Mouse (Mus musculus) intestine, postnatal 0 days (tissue): ENCODE data around the gene Mogs. TPM values are rescaled to one million over a fixed set of nuclear protein-coding genes. Genes with fewer than 3 reads are reported as not detected.

Experiments used
- ATAC-seq: fragments of 200-750 bp; cut with Nextera tagmentation; 2 replicates; pipeline ENCODE4 v1.8.0; 2017; ENCODE audit warnings: mild to moderate bottlenecking, moderate TSS enrichment, moderate library complexity
- H3K27ac ChIP-seq: fragments of 300-500 bp; sonication (generic); 2 replicates; pipeline ENCODE4 v1.5.1; 2014; ENCODE audit warnings: mild to moderate bottlenecking, low read depth, low read length, moderate library complexity
- H3K27me3 ChIP-seq: fragments of 300-500 bp; sonication (generic); replicated peaks from 2 replicates; pipeline ENCODE4 v1.6.1; 2014; ENCODE audit warnings: low read length, mixed read lengths; ENCODE audit not compliant: control insufficient read depth, insufficient read depth
- H3K36me3 ChIP-seq: fragments of 300-500 bp; sonication (generic); 2 replicates; pipeline ENCODE4 v1.6.1; 2014; ENCODE audit warnings: mild to moderate bottlenecking, moderate library complexity; ENCODE audit not compliant: control insufficient read depth, insufficient read depth
- H3K4me1 ChIP-seq: fragments of 300-500 bp; sonication (generic); replicated peaks from 2 replicates; pipeline ENCODE4 v1.6.1; 2014; ENCODE audit warnings: antibody characterized with exemption, low read length, mixed read lengths; ENCODE audit not compliant: control insufficient read depth, insufficient read depth
- H3K4me2 ChIP-seq: fragments of 300-500 bp; sonication (generic); replicated peaks from 2 replicates; pipeline ENCODE4 v1.6.1; 2014; ENCODE audit warnings: low read depth, mild to moderate bottlenecking, moderate library complexity
- H3K4me3 ChIP-seq: fragments of 300-500 bp; sonication (generic); 2 replicates; pipeline ENCODE4 v1.5.1; 2014; ENCODE audit warnings: low read depth, low read length
- H3K9ac ChIP-seq: fragments of 300-500 bp; sonication (generic); 2 replicates; pipeline ENCODE4 v1.6.1; 2014; ENCODE audit warnings: mild to moderate bottlenecking, low read depth, low read length
- H3K9me3 ChIP-seq: fragments of 300-500 bp; sonication (generic); 2 replicates; pipeline ENCODE4 v1.6.1; 2016; ENCODE audit warnings: mixed run types; ENCODE audit not compliant: control insufficient read depth
- CTCF ChIP-seq: sonication (generic); IDR thresholded peaks from 2 replicates; pipeline ENCODE4 v1.5.1; 2016; ENCODE audit warnings: low read depth, mild to moderate bottlenecking, control low read depth, antibody characterized with exemption, moderate library complexity
- WGBS: fragments of 180-500 bp; shearing (Covaris S2); extraction: QIAGEN DNeasy Blood & Tissue Kit; methylation state at CpG from one replicate; pipeline ENCODE4 v1.1.7; 2014; 5-methylcytosine and 5-hydroxymethylcytosine counted together
- polyA plus RNA-seq: library from polyadenylated mRNA; unstranded; fragments of >200 nt; fragmentation: Nextera tagmentation; extraction: Ambion mirVana; gene quantifications from 2 replicates; pipeline ENCODE4 v1.2.1, GENCODE M21; 2015

The Mogs gene
- 18.4 and 20.9 TPM in 2 replicates for polyA plus RNA-seq

DNA sequence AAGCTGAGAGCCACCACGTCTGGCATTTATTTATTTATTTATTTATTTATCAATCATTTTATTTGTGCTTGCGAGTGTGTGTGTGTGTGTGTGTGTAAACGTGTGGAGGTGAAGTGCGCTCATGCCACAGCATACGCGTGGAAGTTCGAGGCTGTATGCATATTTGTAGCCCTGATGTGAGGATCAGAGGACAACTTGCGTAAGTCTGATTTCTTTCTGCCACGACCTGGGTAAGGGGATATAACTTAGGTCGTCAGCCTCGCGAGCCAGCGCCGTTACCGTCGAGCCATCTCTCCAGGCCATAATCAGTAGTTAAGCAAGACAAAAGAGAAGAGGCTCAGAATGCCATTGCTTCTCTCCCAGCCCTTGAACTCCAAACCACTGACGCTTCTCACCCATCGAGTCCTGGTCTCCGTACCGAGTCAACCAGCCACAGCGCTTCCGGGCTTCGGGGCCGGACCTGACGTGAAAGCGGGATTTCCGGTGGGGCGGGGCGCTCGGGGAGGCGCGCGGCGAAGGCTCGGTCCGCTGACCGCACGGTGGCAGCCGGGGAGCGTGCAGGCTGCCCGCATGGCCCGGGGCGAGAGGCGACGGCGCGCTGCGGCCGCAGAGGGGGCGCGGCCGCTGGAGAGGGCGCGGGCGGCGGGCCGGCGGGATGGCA is at the start of gene Mogs:
TSS of gene Mogs (plus strand) at position 486 of the 661 bp plus-strand sequence.
- TF ChIP-seq CTCF: peak; percentile 78
- Histone ChIP-seq H3K4me3 (peak within 1 kb of the TSS; percentile 61), H3K27me3 (no peaks in the 10 kb centered on the region), H3K27ac (peak within 1 kb of the TSS; percentile 83), H3K9me3 (no peaks in the 10 kb centered on the region), H3K9ac (peak within 1 kb of the TSS; percentile 77), H3K4me1 (0 out of 2 replicates have a peak, but pooled peaks cover 5% of the 10 kb centered on the region), H3K36me3 (peaks cover 14% of the 10 kb centered on the region), H3K4me2 (peak within 1 kb of the TSS; percentile 89)
- ATAC-seq: peak; percentile 93
- under 1% methylated on average over 54 of the region's 58 CpGs for whole genome bisulfite sequencing

DNA sequence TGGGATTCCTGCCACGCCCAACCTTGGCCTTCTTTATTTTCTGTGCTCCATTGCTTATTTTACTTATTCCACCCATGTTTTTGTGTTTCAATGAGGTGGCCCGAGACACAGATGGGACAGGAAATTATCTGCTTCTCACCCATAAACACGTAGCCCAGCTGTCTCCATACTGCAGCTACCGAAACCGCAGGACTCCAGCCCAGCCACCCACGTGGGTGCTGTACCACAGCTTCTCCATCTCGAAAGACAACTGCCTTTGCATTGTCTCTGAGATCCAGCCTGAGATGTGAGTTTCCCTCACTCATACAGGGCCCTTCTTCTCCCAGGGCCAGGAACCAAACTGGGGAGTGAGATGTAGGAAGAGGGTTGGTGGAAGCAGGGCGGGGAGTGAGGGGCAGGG is 49.3 kb upstream of the Mogs start:
- no peak for ATAC-seq
- Histone ChIP-seq H3K27me3 (peaks cover 79% of the 10 kb centered on the region), H3K4me3 (no peak overlapping the region), H3K9me3 (no peaks in the 10 kb centered on the region), H3K27ac (no peak overlapping the region), H3K9ac (no peak overlapping the region), H3K4me2 (no peak overlapping the region), H3K36me3 (peaks cover 11% of the 10 kb centered on the region; the same call in 1 of the 2 replicates), H3K4me1 (no peaks in the 10 kb centered on the region; the same call in 1 of the 2 replicates)
- WGBS: 42% methylated on average over 8 of the region's 8 CpGs
- no peak for TF ChIP-seq CTCF

DNA sequence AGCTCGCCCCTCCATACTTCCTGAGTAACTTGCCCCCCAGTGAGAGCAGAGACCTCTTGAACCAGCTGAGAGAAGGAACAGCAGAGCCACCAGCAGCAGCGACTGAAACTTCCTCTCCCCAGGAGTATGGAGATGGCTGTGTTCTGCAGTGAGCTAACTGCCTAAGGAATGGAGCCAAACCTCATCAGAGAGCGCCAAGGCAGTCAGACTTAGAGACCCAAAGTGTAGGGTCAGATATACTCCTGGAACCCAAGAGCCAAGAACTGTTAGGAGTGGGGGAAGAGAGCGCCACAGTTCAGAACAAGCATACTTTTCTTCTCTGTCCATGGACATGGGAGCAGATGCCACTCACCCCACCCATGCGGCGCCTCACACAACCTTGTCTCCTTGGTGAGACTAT is 48.9 kb upstream of the Mogs start:
- Histone ChIP-seq H3K36me3 (peaks cover 7% of the 10 kb centered on the region; the same call in 1 of the 2 replicates), H3K9ac (no peak overlapping the region), H3K4me2 (no peak overlapping the region), H3K27ac (no peak overlapping the region), H3K4me1 (no peaks in the 10 kb centered on the region; the same call in 1 of the 2 replicates), H3K4me3 (no peak overlapping the region), H3K27me3 (peaks cover 83% of the 10 kb centered on the region), H3K9me3 (no peaks in the 10 kb centered on the region)
- no peak for ATAC-seq
- 49% methylated on average over 6 of the region's 6 CpGs for WGBS
- TF ChIP-seq CTCF: no peak

DNA sequence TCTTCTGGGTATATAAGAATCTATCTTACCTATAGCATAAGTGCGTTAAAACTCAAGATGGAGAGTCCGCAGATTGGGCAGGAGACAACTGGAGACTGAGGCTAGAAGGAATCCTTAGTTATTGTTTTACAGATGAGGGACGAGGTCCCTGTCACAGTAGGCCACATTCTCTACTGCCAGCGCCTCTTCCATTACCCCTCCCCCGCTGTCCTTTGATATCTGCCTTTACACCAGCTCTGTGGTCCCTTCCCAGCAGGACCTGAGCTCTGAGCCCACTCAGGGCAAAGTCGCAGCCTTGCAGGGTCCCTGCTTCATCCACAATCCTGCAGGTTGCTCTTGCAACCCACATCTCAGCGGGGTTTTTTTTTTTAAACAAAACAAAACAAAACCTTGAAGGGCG is 47.1 kb upstream of the Mogs start:
- no peaks in the 10 kb centered on the region; the same call in 1 of the 2 replicates for H3K36me3 ChIP-seq
- H3K27ac ChIP-seq: no peak overlapping the region
- peak overlapping the region; percentile 39 for H3K4me3 ChIP-seq
- 13% methylated on average over 8 of the region's 8 CpGs for WGBS
- no peak for ATAC-seq
- peak overlapping the region; percentile 63 for H3K4me2 ChIP-seq
- no peak for TF ChIP-seq CTCF
- H3K9me3 ChIP-seq: no peaks in the 10 kb centered on the region
- peaks cover 92% of the 10 kb centered on the region for H3K27me3 ChIP-seq
- no peak overlapping the region for H3K9ac ChIP-seq
- H3K4me1 ChIP-seq: no peaks in the 10 kb centered on the region; the same call in 1 of the 2 replicates

DNA sequence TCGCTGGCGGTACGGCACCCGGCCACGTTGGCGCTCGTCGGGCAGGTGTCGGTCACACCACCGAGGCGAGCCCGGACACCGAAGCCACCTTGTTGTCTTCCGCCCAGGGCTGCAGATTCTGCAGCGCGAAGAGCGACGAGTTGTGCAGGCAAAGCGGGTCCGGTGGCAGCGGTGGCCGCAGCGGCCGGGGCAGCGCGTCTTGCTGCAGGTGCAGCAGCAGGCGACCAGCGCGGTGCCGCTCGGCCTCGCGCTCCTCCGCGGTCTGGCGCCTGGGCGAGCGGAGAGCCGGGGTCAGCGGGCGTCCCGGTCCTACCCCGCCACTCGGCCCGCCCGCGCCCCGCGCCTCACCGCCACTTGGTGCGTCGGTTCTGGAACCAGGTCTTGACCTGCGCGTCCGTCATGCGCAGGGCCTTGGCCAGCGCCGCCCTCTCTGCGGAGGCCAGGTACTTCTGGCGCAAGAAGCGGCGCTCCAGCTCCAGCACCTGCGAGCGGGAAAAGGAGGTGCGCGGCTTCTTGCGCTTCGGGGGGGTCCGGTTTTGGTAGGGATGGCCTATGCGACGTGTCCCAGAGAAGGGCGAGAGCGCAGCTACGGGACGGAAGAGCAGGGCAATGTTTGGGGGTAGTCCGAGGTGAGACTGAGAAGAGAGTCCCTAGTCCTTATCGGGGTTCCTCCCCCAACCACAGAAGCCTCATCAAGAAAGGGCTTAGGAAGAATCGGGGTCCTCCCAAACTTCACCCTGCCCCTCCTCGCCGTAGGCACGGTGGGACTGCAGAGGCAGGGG is 46.4 kb upstream of the Mogs start:
- Histone ChIP-seq H3K27ac (no peak overlapping the region), H3K27me3 (peaks cover 91% of the 10 kb centered on the region), H3K4me3 (peak overlapping the region; percentile 39), H3K4me2 (peak overlapping the region; percentile 63), H3K9ac (no peak overlapping the region), H3K36me3 (no peaks in the 10 kb centered on the region; the same call in 1 of the 2 replicates), H3K4me1 (no peaks in the 10 kb centered on the region; the same call in 1 of the 2 replicates), H3K9me3 (no peaks in the 10 kb centered on the region)
- no peak for ATAC-seq
- no peak for TF ChIP-seq CTCF
- 1% methylated on average over 78 of the region's 81 CpGs for WGBS
